Mouse (Mus musculus): Measurements from ENCODE around the gene Fndc3b.

Fndc3b gene

DNA sequence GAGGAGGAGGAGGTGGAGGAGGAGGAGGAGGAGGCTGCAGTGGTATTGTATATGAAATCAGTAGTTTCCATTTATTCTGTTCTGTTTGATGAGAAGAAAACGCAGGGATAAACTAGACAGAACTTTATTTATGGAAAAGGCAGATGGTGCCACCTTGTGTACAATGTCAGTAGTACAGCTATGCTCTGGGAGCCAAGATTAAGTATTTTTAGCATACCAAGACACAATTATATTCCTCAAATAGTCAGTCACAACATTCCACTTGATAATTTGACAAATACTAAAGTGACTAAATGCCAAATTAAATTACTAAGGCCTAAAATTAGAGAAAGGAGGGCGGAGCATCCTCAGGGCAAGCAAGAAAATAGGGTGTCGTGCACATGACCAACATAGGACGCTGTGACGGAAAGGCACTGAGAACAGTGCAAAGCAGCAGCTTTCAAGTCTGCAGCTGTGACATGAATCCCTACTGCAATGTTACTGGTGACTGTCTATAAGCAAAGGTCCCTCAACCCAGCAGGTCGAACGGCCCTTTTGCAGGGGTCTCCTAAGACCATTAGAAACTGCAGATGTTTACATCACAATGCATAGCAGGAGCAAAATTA is 244.7 kb downstream of the Fndc3b start:
- DNase-seq (ENCODE audit: low spot score in 2 of 2): no peak

DNA sequence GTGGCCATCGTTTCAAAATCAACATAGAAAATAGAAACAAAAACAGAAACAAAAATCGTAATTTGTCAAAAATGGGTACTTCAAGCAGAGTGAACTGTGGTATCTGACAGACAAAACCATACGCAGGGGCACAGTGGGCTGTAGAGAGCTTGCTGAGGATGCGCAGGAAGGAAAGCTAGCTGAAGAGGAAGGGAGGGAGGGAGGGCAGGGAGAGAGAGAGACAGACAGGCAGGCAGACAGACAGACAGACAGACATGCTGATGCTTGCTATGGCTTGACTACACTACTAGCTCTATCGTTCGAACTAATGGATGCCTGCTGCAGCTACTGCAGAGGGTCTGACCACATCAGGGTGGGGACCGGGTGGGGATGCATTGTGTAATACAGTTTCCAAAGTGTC is 247.7 kb downstream of the Fndc3b start:
- no peak for DNase-seq (ENCODE audit: low spot score in 2 of 2)

GRCm38 (mm10) chr3:27462934-27463333 is 248.2 kb downstream of the Fndc3b start:
- DNase-seq (ENCODE audit: low spot score in 2 of 2): no peak

DNA sequence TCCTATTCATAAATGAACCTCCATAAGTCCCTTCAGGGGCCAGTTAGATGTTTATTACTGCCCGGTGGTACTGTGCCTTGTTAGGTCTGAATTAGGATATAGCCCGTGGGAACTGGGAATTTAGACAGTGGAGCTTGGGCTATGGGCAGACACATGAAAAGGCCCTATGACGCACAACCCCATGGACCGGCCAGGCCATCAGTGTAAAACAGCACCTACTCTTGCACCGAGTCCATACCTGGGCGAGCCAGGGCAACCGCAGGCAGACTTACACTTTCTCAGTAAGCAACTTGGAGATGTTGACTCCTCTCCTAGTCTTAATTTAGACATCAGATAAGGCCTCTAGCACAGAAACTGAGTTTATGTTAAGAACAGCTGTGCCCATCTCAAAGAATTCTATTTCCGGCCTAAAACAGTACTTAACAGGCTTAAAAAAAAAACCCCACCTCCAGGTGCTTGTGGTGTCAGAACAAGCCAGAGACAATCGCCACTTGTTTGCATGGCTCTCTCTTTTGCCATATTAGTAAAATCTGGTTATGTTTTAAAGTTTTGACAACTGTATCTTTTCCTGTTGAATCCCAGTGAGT is 248.7 kb downstream of the Fndc3b start:
- DNase-seq (ENCODE audit: low spot score in 2 of 2): no peak

- no peak for DNase-seq (ENCODE audit: low spot score in 2 of 2)
Measured at GRCm38 (mm10) chr3:27461861-27462260, 249.2 kb downstream of the Fndc3b start.

GRCm38 (mm10) chr3:27461037-27461436 is 250.1 kb downstream of the Fndc3b start:
- peak; percentile 44 to 77 for DNase-seq (ENCODE audit: low spot score in 2 of 2)

DNA sequence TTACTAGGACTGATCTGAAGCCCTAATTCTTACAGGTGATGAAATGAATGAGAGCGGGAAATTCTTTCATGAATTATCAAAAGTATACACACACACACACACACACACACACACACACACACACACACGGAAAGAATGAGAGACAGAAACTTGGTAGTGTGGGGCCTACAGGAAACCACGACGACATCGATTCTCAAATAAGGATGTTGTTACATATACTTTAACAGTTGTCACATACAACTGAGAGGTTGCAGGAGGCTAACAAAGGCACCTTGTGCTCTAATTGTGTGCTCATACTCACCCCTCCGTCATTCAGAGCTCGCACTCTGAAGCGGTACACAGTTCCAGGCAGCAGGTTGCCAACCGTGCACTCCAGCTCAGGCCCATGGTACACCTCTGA is 252.7 kb downstream of the Fndc3b start:
- no peak for DNase-seq (ENCODE audit: low spot score in 2 of 2)

DNA sequence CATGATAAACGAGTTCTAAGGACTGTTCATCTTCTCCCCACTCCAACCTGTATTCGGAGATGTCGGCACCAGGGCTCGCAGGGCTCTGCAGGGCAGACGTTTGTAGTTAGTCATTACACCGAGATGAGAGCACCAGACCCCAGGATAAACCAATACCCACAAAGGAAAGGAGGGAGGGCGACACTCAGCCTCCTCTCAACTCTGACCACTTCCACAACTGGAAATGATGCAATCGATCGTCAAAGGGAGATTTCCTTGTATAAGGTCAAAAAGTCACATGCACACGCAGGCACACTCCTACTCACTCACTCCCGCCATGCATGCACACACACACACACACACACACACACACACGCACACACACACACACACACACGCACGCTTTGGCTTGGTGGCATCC is 254.6 kb downstream of the Fndc3b start:
- DNase-seq (ENCODE audit: low spot score in 2 of 2): no peak

DNA sequence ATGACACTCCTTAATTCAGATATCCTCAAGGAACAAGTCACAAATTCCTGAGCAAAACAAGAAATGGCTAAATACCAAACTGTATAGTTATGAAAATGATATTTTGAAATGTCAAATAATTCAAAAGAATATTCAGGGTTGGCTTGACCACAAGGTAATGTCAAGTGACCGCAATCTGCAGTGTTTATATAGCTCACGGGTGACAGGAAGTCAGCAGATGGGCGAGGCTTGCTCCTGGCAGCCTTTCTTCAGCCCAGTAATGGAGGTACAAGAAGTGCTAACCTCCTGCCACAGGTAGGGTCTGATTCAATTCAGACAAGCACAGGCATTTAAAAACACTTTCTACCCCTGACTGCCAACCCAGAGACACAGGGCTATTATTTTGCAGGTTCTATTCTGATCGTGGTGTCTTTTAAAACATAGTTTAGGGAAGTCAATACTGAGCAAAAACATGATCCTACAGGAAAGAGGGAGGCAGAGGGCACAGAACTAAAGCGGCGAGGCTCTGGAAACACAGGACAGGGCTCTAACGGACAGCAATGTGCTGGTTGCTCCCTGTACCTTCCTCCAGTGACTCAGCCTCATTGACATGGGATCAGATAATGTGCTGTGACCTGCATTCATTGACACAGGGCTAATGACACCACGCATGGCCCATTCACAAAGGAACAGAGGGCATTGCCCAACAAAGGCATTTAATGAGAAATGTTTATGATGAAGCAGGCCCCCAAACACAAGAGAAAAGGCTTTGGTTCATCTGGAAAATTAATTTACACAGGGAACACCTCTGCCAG is 256.5 kb downstream of the Fndc3b start:
- DNase-seq (ENCODE audit: low spot score in 2 of 2): no peak

DNA sequence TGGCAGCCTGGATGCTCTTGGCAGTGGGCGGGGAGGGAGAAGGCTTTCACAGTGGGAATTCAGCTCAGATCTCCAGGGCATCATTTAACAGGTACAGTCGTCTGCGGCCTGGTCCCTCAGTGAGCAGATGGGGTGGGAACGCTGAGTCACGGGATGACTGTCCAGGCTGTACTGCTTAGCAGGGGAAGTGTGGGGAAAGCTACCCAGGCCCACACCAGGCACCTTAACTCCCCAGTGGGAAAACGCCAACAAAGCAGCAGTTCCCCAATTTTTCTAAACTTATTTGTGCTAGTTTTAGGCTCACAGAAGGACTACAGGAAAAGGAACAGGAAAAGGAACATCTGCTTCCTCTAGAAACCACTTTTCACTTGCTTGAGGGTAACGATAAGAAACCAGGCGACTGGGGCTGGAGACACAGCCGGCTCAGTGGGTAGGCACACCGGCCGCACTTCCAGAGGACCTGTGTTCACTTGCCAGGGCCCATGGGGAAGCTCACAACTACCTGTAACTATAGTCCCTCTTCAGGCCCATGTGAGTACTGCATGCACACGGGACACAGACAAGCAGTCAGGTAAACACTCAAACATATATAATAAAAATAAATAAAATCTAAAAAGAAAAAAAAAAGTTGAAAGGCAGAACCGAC is 257.5 kb downstream of the Fndc3b start:
- no peak for DNase-seq (ENCODE audit: low spot score in 2 of 2)

- no peak for DNase-seq (ENCODE audit: low spot score in 2 of 2)
Measured at GRCm38 (mm10) chr3:27449447-27449846, 261.7 kb downstream of the Fndc3b start.

DNA sequence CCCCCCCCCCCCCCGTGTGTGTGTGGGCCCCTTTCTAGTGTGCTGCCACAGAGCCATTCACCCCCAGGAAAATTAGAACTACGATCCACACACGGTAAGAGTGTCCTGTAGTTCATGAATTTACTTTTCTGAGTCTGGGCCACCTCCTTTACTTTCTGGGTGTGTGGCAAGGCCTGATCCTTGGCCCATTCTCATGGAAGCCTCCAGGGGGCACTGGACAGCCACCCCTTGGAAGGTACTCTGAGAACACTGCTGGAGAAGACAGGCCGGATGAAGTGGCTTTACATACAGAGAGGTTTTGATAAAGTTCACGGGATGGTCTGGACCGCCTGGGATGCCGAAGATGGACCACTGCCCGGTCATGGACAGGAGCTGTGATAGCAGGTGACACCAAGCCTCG is 262.7 kb downstream of the Fndc3b start:
- DNase-seq (ENCODE audit: low spot score in 2 of 2): no peak

DNA sequence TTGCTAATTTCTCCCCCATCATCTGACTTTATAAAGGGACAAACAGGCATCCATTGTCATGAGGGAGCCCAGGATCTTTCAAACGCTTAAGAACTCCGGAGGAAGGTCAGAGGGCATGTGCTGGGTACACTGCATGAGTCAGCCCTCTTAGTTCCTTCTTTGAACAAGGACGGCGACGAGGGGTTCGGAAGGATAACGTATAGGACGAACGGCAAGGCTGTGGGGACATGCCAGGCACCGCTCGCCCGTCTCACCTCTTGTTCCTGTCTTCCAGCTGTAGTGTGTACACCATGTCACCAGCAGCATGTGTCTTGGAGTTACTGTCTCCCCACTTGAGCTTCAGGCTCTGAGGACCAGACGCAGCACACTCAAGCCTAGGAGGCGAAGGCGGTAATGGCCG is 271.4 kb downstream of the Fndc3b start:
- no peak for DNase-seq (ENCODE audit: low spot score in 2 of 2)

DNA sequence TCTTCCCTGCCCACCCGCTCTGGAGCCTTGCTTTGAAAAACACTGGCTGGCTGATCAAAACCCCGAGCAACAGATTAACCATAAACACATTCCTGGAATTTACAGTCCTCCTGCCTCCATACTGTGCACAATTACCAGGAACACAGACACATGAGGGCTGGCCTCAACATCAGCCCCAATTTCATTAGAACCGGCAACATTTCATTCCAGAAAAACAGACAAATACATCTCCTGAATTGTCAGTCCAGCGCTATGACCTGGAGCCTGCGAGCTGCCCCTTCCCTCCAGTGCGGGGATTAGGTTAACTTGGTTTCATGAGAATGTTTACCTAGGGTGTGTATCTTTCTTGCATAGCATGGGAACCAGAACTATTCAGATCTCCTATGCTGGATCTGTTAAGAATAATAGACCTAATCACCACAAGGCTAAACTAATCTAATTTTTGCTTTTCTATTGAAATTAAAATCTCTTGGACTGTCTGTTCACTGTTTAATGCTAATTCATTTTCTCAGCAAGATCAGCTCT is 275.9 kb downstream of the Fndc3b start:
- DNase-seq (ENCODE audit: low spot score in 2 of 2): no peak

GRCm38 (mm10) chr3:27432981-27433380 is 278.1 kb downstream of the Fndc3b start:
- DNase-seq (ENCODE audit: low spot score in 2 of 2): no peak

GRCm38 (mm10) chr3:27430621-27431263 is 280.4 kb downstream of the Fndc3b start:
- DNase-seq (ENCODE audit: low spot score in 2 of 2): no peak

- no peak for DNase-seq (ENCODE audit: low spot score in 2 of 2)
Measured at GRCm38 (mm10) chr3:27427406-27427805, 283.7 kb downstream of the Fndc3b start.

DNA sequence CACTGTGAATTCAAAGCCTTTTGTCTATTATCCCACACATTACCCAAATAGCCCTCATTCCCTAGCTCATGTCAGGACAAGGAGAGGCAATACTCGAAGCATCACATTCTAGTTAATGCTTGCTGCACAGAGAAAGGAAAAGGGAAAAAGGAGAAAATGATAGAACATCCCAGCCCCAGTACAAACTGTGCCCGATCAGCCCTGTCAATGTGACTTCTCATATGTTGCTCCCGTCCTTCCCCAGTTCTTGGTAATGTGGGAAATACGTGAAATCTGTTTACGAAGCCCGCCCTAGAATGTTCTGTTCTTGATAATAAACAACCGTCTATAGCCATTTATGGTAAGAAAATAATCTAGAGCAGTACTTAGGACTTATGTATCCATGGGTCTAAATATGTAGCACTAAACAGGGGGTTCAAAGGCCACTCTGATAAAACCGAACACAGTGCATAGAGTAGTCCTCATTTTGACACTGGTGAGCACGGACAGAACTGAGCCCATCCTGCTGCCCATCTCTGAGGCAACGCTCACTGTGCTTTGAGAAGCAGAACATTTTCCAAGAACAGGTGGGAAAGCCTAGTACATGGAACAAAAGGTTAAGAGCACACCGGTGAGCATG is 286.9 kb downstream of the Fndc3b start:
- no peak for DNase-seq (ENCODE audit: low spot score in 2 of 2)

GRCm38 (mm10) chr3:27422521-27422920 is 288.6 kb downstream of the Fndc3b start:
- no peak for DNase-seq (ENCODE audit: low spot score in 2 of 2)

DNA sequence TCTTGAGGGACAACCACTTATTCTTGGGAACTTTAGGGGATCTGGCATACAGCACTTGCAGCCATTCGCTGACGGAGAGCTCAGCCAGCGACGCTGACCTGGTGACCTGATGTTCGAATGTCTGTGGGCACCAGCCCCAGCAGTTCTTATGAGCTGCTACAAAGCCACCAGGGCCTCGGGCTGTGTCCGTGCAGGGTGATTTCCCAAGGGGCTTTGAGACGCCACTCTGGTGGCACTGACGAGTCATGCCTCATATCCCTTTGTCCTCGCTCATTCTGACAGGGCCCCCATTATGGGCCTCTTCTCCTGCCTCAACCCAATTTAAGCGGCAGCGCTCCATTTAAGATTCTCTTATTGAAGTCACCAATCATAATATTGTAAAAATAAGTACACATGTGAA is 289.1 kb downstream of the Fndc3b start:
- DNase-seq (ENCODE audit: low spot score in 2 of 2): no peak

- DNase-seq (ENCODE audit: low spot score in 2 of 2): no peak
Measured at GRCm38 (mm10) chr3:27418602-27419001, 292.5 kb downstream of the Fndc3b start.
